In genomic region chr11:95841498-95841830, GRCm38 (mm10) we compare ENCODE assay signal across 8 mouse cellular contexts. TPM values are rescaled to one million over a fixed set of nuclear protein-coding genes. Genes with fewer than 3 reads are reported as not detected.
DNase-seq lines count a peak whose midpoint lies in the region; ATAC-seq and TF ChIP-seq lines count a peak whose summit lies in the region.

No protein-coding gene starts in this region.

- no peaks in the 10 kb centered on the region for H3K36me3 ChIP-seq in kidney, embryonic 16.5 days (ENCODE audit: insufficient read depth, low read length)
- no peaks in the 10 kb centered on the region for H3K36me3 ChIP-seq in ES-Bruce4 (ENCODE audit: control insufficient read depth, insufficient read depth, low read length, poor library complexity, severe bottlenecking)
- H3K36me3 ChIP-seq in liver, embryonic 12.5 days = no peaks in the 10 kb centered on the region

- no peak for DNase-seq in kidney, postnatal 10 days
- DNase-seq in frontal cortex, postnatal 10 days (ENCODE audit: low spot score in 2 of 2) = no peak
- no peak for DNase-seq in adrenal gland, postnatal 10 days
- no peak for DNase-seq in left cerebral cortex, adult 8-10 months (ENCODE audit: low spot score in 2 of 2)

- H3K9ac ChIP-seq in kidney, embryonic 16.5 days (replicated peaks; ENCODE audit: low read length) = peak overlapping the region; percentile 50
- H3K9ac ChIP-seq in ES-Bruce4 (ENCODE audit: low read depth, poor library complexity, severe bottlenecking) = no peak overlapping the region
- H3K9ac ChIP-seq in liver, embryonic 12.5 days = peak overlapping the region; percentile 45; the same call in 1 of the 2 replicates

- TF ChIP-seq CTCF in ES-Bruce4 (IDR thresholded peaks at IDR 0.05; ENCODE audit: low read depth, low read length) = no peak

- TF ChIP-seq EP300 in ES-Bruce4 (IDR thresholded peaks at IDR 0.05; ENCODE audit: insufficient read depth, low read depth, low read length) = no peak

- WGBS in kidney, embryonic 16.5 days = 58% methylated on average over 10 of the region's 10 CpGs
- WGBS in liver, embryonic 12.5 days (ENCODE audit: insufficient replicate concordance) = 39% methylated on average over 10 of the region's 10 CpGs

- peaks cover 18% of the 10 kb centered on the region for H3K4me1 ChIP-seq in kidney, embryonic 16.5 days (ENCODE audit: insufficient read depth, low read length)
- H3K4me1 ChIP-seq in ES-Bruce4 (ENCODE audit: control insufficient read depth, insufficient read depth, low read length) = peaks cover 11% of the 10 kb centered on the region
- H3K4me1 ChIP-seq in brown adipose tissue, adult 24 weeks (ENCODE audit: control insufficient read depth, insufficient read depth, insufficient read length, low read length) = peaks cover 43% of the 10 kb centered on the region
- peaks cover 61% of the 10 kb centered on the region for H3K4me1 ChIP-seq in liver, embryonic 12.5 days

- H3K9me3 ChIP-seq in kidney, embryonic 16.5 days (ENCODE audit: low read length) = no peaks in the 10 kb centered on the region
- no peaks in the 10 kb centered on the region for H3K9me3 ChIP-seq in ES-Bruce4 (replicated peaks; ENCODE audit: control insufficient read depth, insufficient read depth, low read length, poor library complexity, severe bottlenecking)
- no peaks in the 10 kb centered on the region for H3K9me3 ChIP-seq in liver, embryonic 12.5 days (replicated peaks)

- peak overlapping the region; percentile 37 for H3K4me3 ChIP-seq in kidney, embryonic 16.5 days (ENCODE audit: low read length)
- H3K4me3 ChIP-seq in ES-Bruce4 (ENCODE audit: low read depth, low read length) = peak overlapping the region; percentile 22
- peak overlapping the region; percentile 75 for H3K4me3 ChIP-seq in brown adipose tissue, adult 24 weeks (ENCODE audit: insufficient read depth, low read depth, low read length)
- H3K4me3 ChIP-seq in liver, embryonic 12.5 days = peak overlapping the region; percentile 36

- no peak for ATAC-seq in kidney, embryonic 16.5 days (ENCODE audit: low FRiP score, low TSS enrichment)
- ATAC-seq in liver, embryonic 12.5 days = no peak

- no peak for TF ChIP-seq POLR2A in ES-Bruce4 (IDR thresholded peaks at IDR 0.05; ENCODE audit: insufficient read depth, low read length)

- H3K27ac ChIP-seq in kidney, embryonic 16.5 days (ENCODE audit: low read length) = peak overlapping the region; percentile 72
- H3K27ac ChIP-seq in ES-Bruce4 (ENCODE audit: insufficient read depth, low read length) = no peak overlapping the region
- H3K27ac ChIP-seq in brown adipose tissue, adult 24 weeks (replicated peaks; ENCODE audit: low read depth, low read length) = peak overlapping the region; percentile 91
- H3K27ac ChIP-seq in liver, embryonic 12.5 days = peak overlapping the region; percentile 39; the same call in 1 of the 2 replicates

- no peaks in the 10 kb centered on the region; the same call in 1 of the 2 replicates for H3K27me3 ChIP-seq in kidney, embryonic 16.5 days (ENCODE audit: insufficient read depth, low read length)
- no peaks in the 10 kb centered on the region for H3K27me3 ChIP-seq in ES-Bruce4 (ENCODE audit: control insufficient read depth, insufficient read depth, low read length, poor library complexity, severe bottlenecking)
- H3K27me3 ChIP-seq in liver, embryonic 12.5 days (replicated peaks) = peaks cover 56% of the 10 kb centered on the region

- H3K4me2 ChIP-seq in kidney, embryonic 16.5 days (replicated peaks; ENCODE audit: low read depth, low read length) = peak overlapping the region; percentile 39
- H3K4me2 ChIP-seq in liver, embryonic 12.5 days = peak overlapping the region; percentile 56

RNA-seq across cellular contexts. Expression of gene Abi3, which starts 0.8 kb away (rescaled TPM):
- 11.7 and 14.1 TPM in 2 replicates for polyA plus RNA-seq in kidney, embryonic 16.5 days (2015; fragmentation: Nextera tagmentation; extraction: Ambion mirVana)
- polyA plus RNA-seq in ES-Bruce4 (2011; ENCODE audit: insufficient read depth, insufficient read length, low read depth, missing spikeins) = 1.1 and 1.3 TPM in 2 replicates
- 8.4 and 26.7 TPM in 2 replicates for polyA plus RNA-seq in brown adipose tissue, adult 24 weeks (2012; ENCODE audit: insufficient read depth, insufficient read length, missing spikeins)
- 7.3 and 7.6 TPM in 2 replicates for polyA plus RNA-seq in liver, embryonic 12.5 days (2016; fragmentation: Nextera tagmentation; extraction: Ambion mirVana)
- 10 to 100 TPM; 11.5 to 14.8 TPM for total RNA-seq in adrenal gland, postnatal 10 days (2021)
- total RNA-seq in left cerebral cortex, adult 8-10 months (2022) = 10 to 100 TPM in 2 of 4 experiments, 1 to 10 TPM in 2; 5.9 to 21.5 (median 10.1) TPM

RNA-seq across cellular contexts. Expression of gene Gngt2, which starts 4.4 kb away (rescaled TPM):
- 21.0 and 24.2 TPM in 2 replicates for polyA plus RNA-seq in kidney, embryonic 16.5 days (2015; fragmentation: Nextera tagmentation; extraction: Ambion mirVana)
- polyA plus RNA-seq in ES-Bruce4 (2011; ENCODE audit: insufficient read depth, insufficient read length, low read depth, missing spikeins) = 7.9 and 9.4 TPM in 2 replicates
- polyA plus RNA-seq in brown adipose tissue, adult 24 weeks (2012; ENCODE audit: insufficient read depth, insufficient read length, missing spikeins) = 106 and 152 TPM in 2 replicates
- 15.8 and 16.7 TPM in 2 replicates for polyA plus RNA-seq in liver, embryonic 12.5 days (2016; fragmentation: Nextera tagmentation; extraction: Ambion mirVana)
- 10 to 100 TPM; 21.9 to 22.9 TPM for total RNA-seq in adrenal gland, postnatal 10 days (2021)
- 10 to 100 TPM in 1 of 4 experiments, 1 to 10 TPM in 3; 2.3 to 14.5 (median 5.2) TPM for total RNA-seq in left cerebral cortex, adult 8-10 months (2022)

RNA-seq across cellular contexts. Expression of gene Phospho1, which starts 17.2 kb away (rescaled TPM):
- polyA plus RNA-seq in kidney, embryonic 16.5 days (2015; fragmentation: Nextera tagmentation; extraction: Ambion mirVana) = not detected in 2 replicates
- polyA plus RNA-seq in ES-Bruce4 (2011; ENCODE audit: insufficient read depth, insufficient read length, low read depth, missing spikeins) = 5.8 and 6.5 TPM in 2 replicates
- 316 and 541 TPM in 2 replicates for polyA plus RNA-seq in brown adipose tissue, adult 24 weeks (2012; ENCODE audit: insufficient read depth, insufficient read length, missing spikeins)
- polyA plus RNA-seq in liver, embryonic 12.5 days (2016; fragmentation: Nextera tagmentation; extraction: Ambion mirVana) = 2.7 and 3.4 TPM in 2 replicates
- total RNA-seq in adrenal gland, postnatal 10 days (2021) = 100 to 1,000 TPM; 204 to 243 TPM
- total RNA-seq in left cerebral cortex, adult 8-10 months (2022) = 10 to 100 TPM; 60.8 to 75.0 (median 67.2) TPM

Comparison
In these comparisons a context has a peak if more than half of its experiments do, and no peak if none do; other contexts are left out.
1. H3K4me3 ChIP-seq: peak in every context shown above with its lines; median percentile 75 in brown adipose tissue, adult 24 weeks; 37 in kidney, embryonic 16.5 days; 36 in liver, embryonic 12.5 days; 22 in ES-Bruce4.
2. RNA of gene Phospho1, which starts 17.2 kb away (polyA plus RNA-seq): 316 to 541 TPM in brown adipose tissue, adult 24 weeks; 5.8 to 6.5 TPM in ES-Bruce4, 2.7 to 3.4 TPM in liver, embryonic 12.5 days and not detected in kidney, embryonic 16.5 days; every median in the first group is over 10 times any median in the second.